Mouse (Mus musculus) hindbrain, embryonic 10.5 days (tissue): ENCODE measurements at regions not wholly inside any gene's neighbourhood (a gene's known extent, or its start where the extent isn't known, plus 50 kb on each side); places are given as distances from the start of the nearest gene placed in this dataset.

Experiments
- DNase-seq: peaks from one replicate; pipeline ENCODE4 v3.0.0-alpha.2; 2017; ENCODE audit warnings: low spot score
- H3K27ac ChIP-seq: fragments of 300-500 bp; sonication (generic); 2 replicates; pipeline ENCODE4 v1.5.1; 2016; ENCODE audit warnings: mild to moderate bottlenecking, moderate library complexity
- H3K27me3 ChIP-seq: fragments of 300-500 bp; sonication (generic); 2 replicates; pipeline ENCODE4 v1.6.1; 2016; ENCODE audit warnings: mild to moderate bottlenecking; ENCODE audit not compliant: poor library complexity, insufficient read depth, severe bottlenecking
- H3K36me3 ChIP-seq: fragments of 300-500 bp; sonication (generic); 2 replicates; pipeline ENCODE4 v1.6.1; 2016; ENCODE audit warnings: mild to moderate bottlenecking, moderate library complexity
- H3K4me1 ChIP-seq: fragments of 300-500 bp; sonication (generic); replicated peaks from 2 replicates; pipeline ENCODE4 v1.6.1; 2016; ENCODE audit warnings: mild to moderate bottlenecking
- H3K4me3 ChIP-seq: fragments of 300-500 bp; sonication (generic); 2 replicates; pipeline ENCODE4 v1.5.1; 2016; ENCODE audit warnings: mild to moderate bottlenecking, moderate library complexity
- H3K9me3 ChIP-seq: fragments of 300-500 bp; sonication (generic); 2 replicates; pipeline ENCODE4 v1.6.1; 2016; ENCODE audit warnings: mild to moderate bottlenecking, moderate library complexity
- WGBS: fragments of 180-500 bp; shearing (Covaris S2); methylation state at CpG from one replicate; pipeline ENCODE4 v1.1.7; 2016; 5-methylcytosine and 5-hydroxymethylcytosine counted together

DNA sequence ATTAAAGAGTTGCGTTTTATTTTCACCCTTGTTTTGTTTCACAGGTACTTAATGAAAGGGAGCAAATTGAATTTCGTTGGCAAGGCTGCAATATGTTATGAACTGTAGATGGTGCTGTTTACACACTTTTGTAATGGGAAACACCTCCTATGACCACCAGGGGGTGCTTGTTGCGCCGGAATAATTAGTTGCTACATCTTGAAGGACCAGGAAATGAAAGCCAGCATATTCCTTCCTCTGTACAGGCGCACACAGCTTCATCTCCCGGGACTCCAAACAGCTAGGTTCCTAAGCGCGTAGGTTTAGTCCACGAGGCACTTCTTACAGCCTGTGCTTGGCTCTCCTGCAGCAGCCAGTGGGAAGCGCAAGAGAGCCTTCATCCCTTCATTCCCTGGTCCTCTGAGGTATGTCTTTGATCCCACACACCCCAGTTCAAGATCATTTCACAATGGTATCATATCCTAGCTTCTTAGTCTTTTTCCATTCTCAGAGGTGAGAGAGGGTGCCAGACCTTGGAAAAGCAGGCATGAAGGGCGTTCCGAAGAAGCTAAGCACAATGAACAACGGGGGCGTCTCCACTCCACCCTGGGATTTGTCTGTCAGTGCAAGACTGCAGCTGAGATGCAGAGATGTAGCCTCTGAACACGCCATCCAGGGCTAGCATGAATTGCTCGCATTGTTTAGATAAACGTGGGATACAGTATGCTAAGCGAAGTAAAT lies 95.4 kb upstream of the Tmem45b start:
- peak; percentile 78 for DNase-seq
- Histone ChIP-seq H3K36me3 (no peaks in the 10 kb centered on the region), H3K27me3 (peaks cover 5% of the 10 kb centered on the region), H3K9me3 (no peaks in the 10 kb centered on the region), H3K27ac (peak overlapping the region; percentile 62; the same call in 1 of the 2 replicates), H3K4me1 (peaks cover 5% of the 10 kb centered on the region), H3K4me3 (peak overlapping the region; percentile 40)
- WGBS: 38% methylated on average over 18 of the region's 18 CpGs

DNA sequence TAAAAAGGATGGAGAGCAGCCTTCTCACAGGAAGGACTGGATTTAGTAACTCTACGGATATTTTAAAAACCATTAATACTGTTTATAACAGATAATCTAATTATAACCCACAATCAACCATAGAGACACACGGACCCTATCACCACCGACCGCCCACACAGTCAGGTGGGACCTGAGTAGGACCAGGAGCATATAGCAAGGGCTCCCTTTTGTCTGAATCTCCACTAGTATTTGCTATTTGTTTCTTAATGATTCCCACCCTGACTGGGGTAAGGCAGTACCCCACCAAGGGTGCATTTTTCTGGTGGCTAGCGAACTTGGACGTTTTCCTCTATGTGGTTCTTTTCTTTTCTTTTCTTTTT lies 79.4 kb upstream of the Tmem45b start:
- Histone ChIP-seq H3K27me3 (no peaks in the 10 kb centered on the region), H3K4me3 (no peak overlapping the region), H3K36me3 (no peaks in the 10 kb centered on the region), H3K9me3 (no peaks in the 10 kb centered on the region), H3K27ac (no peak overlapping the region), H3K4me1 (no peaks in the 10 kb centered on the region)
- no peak for DNase-seq
- WGBS: 71% methylated on average over 6 of the region's 6 CpGs

DNA sequence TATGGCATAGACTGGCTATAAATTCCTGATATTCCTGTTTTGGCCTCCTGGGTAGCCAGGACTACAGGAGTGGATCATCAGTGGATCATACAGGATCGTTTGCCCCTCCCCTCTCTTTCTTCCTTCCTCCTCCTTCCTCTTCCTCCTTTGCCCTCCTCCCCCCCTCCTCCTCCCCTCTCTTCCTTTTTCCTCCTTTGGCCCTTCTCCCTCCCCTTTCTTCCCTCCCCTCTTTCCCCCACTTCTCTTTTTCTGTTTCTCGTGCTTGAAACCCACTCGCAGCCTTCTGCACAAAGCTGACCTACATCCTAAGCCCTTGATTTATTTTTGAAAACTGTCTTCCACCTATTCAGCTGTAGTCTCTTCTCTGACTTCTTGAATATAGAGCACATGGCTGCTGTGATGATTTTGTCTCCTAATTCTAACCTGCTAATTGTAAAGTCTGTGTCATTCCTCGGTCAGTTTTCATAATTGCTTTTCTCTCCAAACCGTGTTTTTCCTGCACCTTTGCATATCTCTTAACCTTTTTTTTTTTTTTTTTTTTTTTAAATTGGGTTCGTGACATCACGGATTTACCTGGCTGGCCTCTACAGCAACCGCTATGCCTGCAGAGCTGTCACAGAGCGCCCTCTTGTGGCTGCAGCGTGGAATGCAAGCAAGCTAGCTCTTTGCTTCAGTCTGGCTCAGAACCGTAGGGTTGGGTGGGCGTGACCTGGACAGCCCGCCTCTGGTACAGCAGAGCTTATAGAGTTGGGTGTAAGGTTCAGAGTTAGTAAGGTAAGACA lies 78.8 kb upstream of the Tmem45b start:
- DNase-seq: peak; percentile 84
- Histone ChIP-seq H3K9me3 (no peaks in the 10 kb centered on the region), H3K27me3 (no peaks in the 10 kb centered on the region), H3K4me3 (no peak overlapping the region), H3K36me3 (no peaks in the 10 kb centered on the region), H3K27ac (no peak overlapping the region), H3K4me1 (no peaks in the 10 kb centered on the region)
- WGBS: 13% methylated on average over 13 of the region's 13 CpGs

DNA sequence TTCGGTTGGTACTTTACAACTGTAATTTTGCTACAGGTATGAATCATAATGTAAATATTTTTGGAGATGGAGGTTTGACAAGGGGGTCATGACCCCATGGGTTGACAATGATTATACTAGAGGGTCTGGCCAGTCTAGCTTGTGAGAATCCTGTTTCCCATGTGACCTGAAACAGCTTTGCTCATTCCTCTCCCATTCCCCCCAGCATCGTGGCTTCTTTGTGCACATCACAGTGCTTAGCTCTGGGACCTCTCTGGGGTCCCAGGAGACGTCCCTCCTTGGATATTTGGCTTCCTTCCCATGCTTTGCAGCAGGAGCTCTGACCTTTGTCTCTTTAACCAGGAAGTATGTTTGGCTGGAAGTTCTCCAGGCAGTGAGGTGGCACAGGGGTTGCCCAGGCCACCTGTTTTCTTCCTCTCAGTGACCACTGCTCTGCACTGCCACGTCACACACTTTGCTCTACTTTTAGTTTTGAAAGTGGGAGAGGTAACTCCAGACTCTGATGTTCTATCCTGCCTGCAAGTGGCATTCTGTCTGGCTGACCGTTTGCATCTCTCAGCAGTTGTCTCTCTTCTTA lies 77.4 kb upstream of the Tmem45b start:
- 75% methylated on average over 5 of the region's 5 CpGs for WGBS
- H3K9me3 ChIP-seq: no peaks in the 10 kb centered on the region
- H3K36me3 ChIP-seq: no peaks in the 10 kb centered on the region
- H3K27me3 ChIP-seq: no peaks in the 10 kb centered on the region
- H3K27ac ChIP-seq: no peak overlapping the region
- H3K4me3 ChIP-seq: no peak overlapping the region
- no peaks in the 10 kb centered on the region for H3K4me1 ChIP-seq
- no peak for DNase-seq

DNA sequence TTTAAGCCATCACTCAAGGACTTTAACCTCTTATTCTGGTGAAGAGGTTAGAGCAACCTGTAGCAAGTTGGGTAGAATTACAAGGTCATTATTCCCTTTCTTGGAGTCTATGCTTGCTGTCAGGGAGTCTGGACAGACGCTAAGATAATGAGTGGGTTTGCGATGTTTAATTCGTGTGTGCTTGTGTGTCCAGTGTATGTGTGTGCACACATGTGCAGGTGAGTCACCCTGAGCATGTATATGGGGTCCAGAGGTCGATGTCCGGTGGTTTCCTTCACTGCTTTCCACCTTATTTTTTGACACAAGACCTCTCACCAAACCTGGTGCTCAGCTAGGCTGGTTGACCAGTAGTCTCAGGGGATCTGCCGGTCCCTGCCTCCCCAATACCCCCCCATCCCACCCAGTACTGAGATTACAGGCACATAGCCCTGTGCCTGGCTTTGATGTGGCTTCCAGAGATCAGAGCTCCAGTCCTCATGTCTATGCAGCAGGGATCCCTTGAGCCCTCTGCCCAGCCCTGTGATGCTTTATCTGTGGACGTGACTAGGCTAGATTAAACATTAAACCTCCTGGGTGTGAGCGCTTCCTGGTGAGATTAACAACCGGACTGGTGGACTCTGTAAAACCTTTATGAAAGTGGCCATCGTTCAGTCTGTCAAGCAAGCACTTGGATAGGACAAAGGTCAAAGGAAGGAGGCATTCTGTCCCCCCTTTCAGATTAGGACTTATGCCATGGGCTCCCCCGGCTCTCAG lies 74.4 kb upstream of the Tmem45b start:
- H3K9me3 ChIP-seq: no peaks in the 10 kb centered on the region
- no peak overlapping the region for H3K27ac ChIP-seq
- DNase-seq: no peak
- WGBS: 85% methylated on average over 11 of the region's 11 CpGs
- no peak overlapping the region for H3K4me3 ChIP-seq
- no peaks in the 10 kb centered on the region for H3K4me1 ChIP-seq
- H3K27me3 ChIP-seq: no peaks in the 10 kb centered on the region
- H3K36me3 ChIP-seq: no peaks in the 10 kb centered on the region

DNA sequence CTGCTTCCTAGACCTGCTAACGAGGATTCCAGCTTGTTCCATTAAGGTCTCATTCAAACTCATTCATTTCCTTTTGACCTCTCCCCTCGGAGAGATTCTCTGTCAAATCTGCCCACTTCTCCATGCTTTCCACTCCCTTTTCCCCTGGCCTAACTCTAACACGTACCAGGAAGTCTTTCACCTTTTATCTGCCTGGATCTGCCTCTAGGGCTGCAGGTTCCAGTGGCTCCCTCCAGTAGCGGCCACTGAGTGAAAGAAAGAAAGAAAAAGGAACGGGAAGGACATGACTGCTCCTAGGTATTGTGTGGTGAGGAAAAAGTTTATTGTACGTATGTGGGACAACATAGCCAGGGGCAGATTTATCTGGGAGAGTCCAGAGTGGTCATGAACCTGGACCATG lies 64.8 kb upstream of the Tmem45b start:
- Histone ChIP-seq H3K4me3 (no peak overlapping the region), H3K9me3 (no peaks in the 10 kb centered on the region), H3K4me1 (no peaks in the 10 kb centered on the region), H3K27me3 (no peaks in the 10 kb centered on the region), H3K27ac (no peak overlapping the region), H3K36me3 (no peaks in the 10 kb centered on the region)
- no peak for DNase-seq
- WGBS: 76% methylated on average over 6 of the region's 6 CpGs

DNA sequence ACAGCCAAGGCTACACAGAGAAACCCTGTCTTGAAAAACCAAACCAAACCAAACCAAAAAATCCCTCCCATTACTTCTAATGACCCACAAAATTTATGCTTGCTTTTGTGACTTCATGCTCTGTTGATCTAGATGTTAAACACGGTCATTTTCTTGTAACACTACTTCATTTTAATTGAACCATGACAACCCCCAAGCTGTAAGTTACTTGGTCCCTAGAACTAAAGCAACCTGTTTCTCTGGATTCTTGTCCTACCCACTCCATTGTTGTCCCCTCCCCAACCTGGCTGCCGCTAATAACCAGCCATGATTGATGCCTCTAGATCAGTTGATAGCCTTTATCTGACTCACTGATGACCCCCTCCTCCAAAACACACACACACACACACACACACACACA lies 63.0 kb upstream of the Tmem45b start:
- Histone ChIP-seq H3K4me1 (no peaks in the 10 kb centered on the region), H3K9me3 (no peaks in the 10 kb centered on the region), H3K27ac (no peak overlapping the region), H3K36me3 (no peaks in the 10 kb centered on the region), H3K4me3 (no peak overlapping the region), H3K27me3 (no peaks in the 10 kb centered on the region)
- DNase-seq: no peak
- 79% methylated on average over 2 of the region's 2 CpGs for WGBS
